Mouse (Mus musculus): ENCODE measurements at regions not wholly inside any gene's neighbourhood (a gene's known extent, or its start where the extent isn't known, plus 50 kb on each side); places are given as distances from the start of the nearest gene placed in this dataset.
A peak's percentile ranks its signal among the peaks of the same experiment; 100 is the strongest.
"Not testable (repeated sequence)": the region's sequence is repeated elsewhere in the genome, so short reads cannot be mapped to it uniquely, and the experiment has no call there.

DNA sequence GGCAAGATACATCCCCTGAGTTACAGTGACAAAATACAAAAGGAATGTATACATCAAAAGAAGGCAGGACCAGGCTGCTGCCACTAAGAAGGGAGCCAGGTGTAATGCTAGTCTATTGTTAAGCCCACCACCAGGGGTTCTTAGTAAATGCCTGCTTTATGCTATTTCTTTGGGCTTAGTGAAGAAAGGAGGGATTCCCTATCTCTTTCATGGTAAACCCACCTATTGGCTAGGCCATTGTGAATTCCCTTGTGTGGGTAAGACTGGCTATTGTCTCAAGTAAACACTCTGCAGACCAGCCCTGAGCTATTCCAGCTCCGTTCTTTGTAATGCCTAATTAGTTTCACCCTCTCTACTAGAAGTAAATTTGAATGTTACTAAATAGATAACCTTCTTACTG, 716.6 kb upstream of the 1700015G11Rik start:
- WGBS, result 10% methylated on average over 1 of the region's 1 CpGs
- H3K4me2 ChIP-seq (ENCODE audit: low read length); H3K27me3 ChIP-seq (replicated peaks; ENCODE audit: control insufficient read depth, insufficient read depth, low read length); H3K4me1 ChIP-seq (replicated peaks; ENCODE audit: control insufficient read depth, insufficient read depth, low read length); H3K36me3 ChIP-seq (ENCODE audit: control insufficient read depth, insufficient read depth); H3K4me3 ChIP-seq (replicated peaks; ENCODE audit: low read length); ATAC-seq; H3K9me3 ChIP-seq (ENCODE audit: control insufficient read depth, low read length); H3K9ac ChIP-seq (replicated peaks; ENCODE audit: low read depth, low read length); H3K27ac ChIP-seq (ENCODE audit: low read length): not testable (repeated sequence)

DNA sequence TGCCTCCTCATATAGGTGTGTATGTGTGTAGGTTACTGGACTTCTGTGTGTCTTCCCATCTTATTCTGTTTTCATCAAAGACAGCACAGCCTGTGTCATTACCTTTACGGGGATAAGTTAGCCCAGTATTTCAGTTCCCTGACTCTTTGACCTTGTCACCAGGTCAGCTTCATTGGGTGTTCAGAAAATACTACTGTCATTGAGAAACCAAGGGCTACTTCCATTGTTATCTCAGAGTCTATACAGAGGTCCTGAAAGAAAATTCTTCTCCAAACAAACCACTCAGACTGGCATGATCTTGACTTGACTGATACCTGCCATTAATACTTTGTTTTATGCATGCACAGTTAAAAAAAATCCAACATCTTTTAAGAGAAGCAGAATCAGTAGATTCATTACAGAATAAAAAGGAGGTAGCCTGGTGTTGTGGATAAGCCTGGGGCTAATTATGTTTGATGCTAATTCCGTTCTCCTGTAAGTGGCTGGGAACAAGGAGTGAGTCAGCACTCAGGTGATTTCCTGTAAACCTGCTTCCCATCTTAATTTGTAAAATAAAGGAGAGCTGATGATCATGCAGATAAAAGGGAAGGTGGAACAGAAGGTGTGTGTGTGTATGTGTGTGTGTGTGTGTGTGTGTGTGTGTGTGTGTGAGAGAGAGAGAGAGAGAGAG, 710.8 kb upstream of the 1700015G11Rik start:
- Histone ChIP-seq H3K27me3 (replicated peaks; ENCODE audit: control insufficient read depth, insufficient read depth, low read length) (no peaks in the 10 kb centered on the region), H3K4me3 (replicated peaks; ENCODE audit: low read length) (no peak overlapping the region), H3K4me1 (replicated peaks; ENCODE audit: control insufficient read depth, insufficient read depth, low read length) (no peaks in the 10 kb centered on the region), H3K9ac (replicated peaks; ENCODE audit: low read depth, low read length) (no peak overlapping the region), H3K36me3 (ENCODE audit: control insufficient read depth, insufficient read depth) (no peaks in the 10 kb centered on the region), H3K4me2 (ENCODE audit: low read length) (no peak overlapping the region), H3K27ac (ENCODE audit: low read length) (no peak overlapping the region), H3K9me3 (ENCODE audit: control insufficient read depth, low read length) (no peaks in the 10 kb centered on the region)
- 79% methylated on average over 2 of the region's 2 CpGs for WGBS
- no peak for ATAC-seq

DNA sequence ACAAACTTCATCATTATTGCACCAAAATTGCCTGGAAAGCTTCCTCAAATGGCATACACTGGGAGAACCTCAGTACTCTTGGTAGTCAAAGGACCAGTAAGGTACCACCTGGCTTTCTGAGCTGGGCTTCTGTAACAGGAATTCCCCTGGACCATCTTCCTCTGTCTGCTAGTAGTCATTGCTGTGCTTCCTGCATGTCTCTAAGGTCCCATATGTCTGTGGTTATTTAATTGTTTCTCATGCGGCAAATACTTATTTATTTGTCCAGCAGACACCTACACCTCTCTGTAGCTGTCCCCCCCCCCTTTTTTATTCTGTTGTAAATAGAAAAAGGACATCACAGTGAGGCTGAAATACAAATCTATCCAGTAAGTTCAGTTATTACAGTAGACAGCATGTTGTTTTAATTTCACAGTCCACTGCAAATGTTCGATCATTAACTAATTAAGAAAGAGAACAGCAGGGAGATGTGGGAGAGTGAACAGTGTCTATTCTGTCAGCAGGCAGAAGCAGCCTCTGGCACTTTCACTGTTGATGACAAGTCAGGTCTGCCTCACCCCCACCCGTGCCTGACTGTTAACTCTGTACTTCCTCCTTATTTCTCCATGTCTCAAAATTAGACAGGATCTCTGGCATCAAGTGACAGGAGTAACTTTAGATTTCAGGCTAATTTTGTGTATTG, 687.1 kb upstream of the 1700015G11Rik start:
- ATAC-seq, result peak; percentile 88
- Histone ChIP-seq H3K36me3 (ENCODE audit: control insufficient read depth, insufficient read depth) (no peaks in the 10 kb centered on the region), H3K27ac (ENCODE audit: low read length) (0 out of 2 replicates have a peak overlapping the region, but pooled peaks have one; percentile 12), H3K27me3 (replicated peaks; ENCODE audit: control insufficient read depth, insufficient read depth, low read length) (no peaks in the 10 kb centered on the region), H3K4me3 (replicated peaks; ENCODE audit: low read length) (no peak overlapping the region), H3K4me2 (ENCODE audit: low read length) (no peak overlapping the region), H3K9ac (replicated peaks; ENCODE audit: low read depth, low read length) (no peak overlapping the region), H3K4me1 (replicated peaks; ENCODE audit: control insufficient read depth, insufficient read depth, low read length) (no peaks in the 10 kb centered on the region), H3K9me3 (ENCODE audit: control insufficient read depth, low read length) (no peaks in the 10 kb centered on the region)
- WGBS, result 43% methylated on average over 3 of the region's 3 CpGs

DNA sequence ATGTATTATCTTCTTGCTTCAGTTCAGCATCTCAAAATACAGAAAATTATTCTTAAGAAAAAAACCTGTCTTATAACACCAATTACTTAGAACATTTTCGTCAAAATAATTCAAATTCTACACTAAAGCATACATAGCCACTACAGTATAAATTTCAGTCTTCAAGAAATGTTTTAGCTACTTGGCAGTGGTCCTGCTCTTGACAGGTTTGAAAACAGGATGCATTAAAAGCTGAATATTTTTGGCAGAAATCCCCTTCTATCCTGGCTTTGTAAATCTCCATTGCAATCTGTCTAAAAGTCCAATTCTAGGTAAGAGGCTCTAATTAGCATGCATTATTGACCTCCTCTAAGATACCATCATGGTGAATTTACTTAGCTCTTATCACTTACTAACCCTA, 652.8 kb upstream of the 1700015G11Rik start:
- Histone ChIP-seq H3K36me3 (ENCODE audit: control insufficient read depth, insufficient read depth) (no peaks in the 10 kb centered on the region), H3K4me2 (ENCODE audit: low read length) (no peak overlapping the region), H3K27me3 (replicated peaks; ENCODE audit: control insufficient read depth, insufficient read depth, low read length) (no peaks in the 10 kb centered on the region), H3K9me3 (ENCODE audit: control insufficient read depth, low read length) (0 out of 2 replicates have a peak, but pooled peaks cover 3% of the 10 kb centered on the region), H3K9ac (replicated peaks; ENCODE audit: low read depth, low read length) (no peak overlapping the region), H3K27ac (ENCODE audit: low read length) (no peak overlapping the region), H3K4me1 (replicated peaks; ENCODE audit: control insufficient read depth, insufficient read depth, low read length) (no peaks in the 10 kb centered on the region), H3K4me3 (replicated peaks; ENCODE audit: low read length) (no peak overlapping the region)
- ATAC-seq, result peak; percentile 69
- 57% methylated on average over 1 of the region's 1 CpGs for WGBS
